Mouse (Mus musculus): ENCODE measurements around the gene Ehmt2. TPM values are rescaled to one million over a fixed set of nuclear protein-coding genes. Genes with fewer than 3 reads are reported as not detected.
A peak's percentile ranks its signal among the peaks of the same experiment; 100 is the strongest.
"Not testable (repeated sequence)": the region's sequence is repeated elsewhere in the genome, so short reads cannot be mapped to it uniquely, and the experiment has no call there.

Gene Ehmt2
- polyA plus RNA-seq, 1 experiment: 356 TPM

DNA sequence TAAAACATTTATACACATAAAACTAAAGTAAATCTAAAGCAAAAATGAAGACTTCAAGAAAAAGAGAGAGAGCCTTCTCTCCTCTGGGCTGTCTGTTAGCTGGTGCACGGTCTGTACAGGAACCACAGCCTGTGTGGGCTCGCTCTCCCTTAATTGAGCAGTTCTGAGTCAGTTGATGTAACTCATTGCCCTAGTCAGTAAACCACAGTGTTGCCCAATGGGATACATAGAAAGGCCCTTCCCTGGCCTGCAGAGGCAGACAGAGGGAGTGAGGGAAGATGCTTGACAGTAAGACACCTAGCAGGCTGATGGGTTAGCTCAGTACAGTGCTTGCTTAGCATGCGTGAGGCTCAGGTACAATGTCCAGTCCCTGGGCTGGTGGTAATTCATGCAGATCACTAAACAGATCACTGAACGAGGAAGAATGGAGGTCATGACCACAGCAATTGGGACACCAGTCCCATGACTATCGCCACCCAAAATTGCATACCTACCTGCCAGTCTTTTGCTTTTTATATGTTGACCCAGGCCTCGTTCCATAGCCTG, 39.8 kb downstream of the Ehmt2 start:
- Histone ChIP-seq H3K36me3 (replicated peaks; ENCODE audit: low read length) (peaks cover 41% of the 10 kb centered on the region), H3K9me3 (no peaks in the 10 kb centered on the region), H3K4me3 (replicated peaks) (peak overlapping the region; percentile 56), H3K4me1 (peaks cover 43% of the 10 kb centered on the region), H3K27me3 (replicated peaks) (no peaks in the 10 kb centered on the region)
- TF ChIP-seq GATA1 (IDR thresholded peaks at IDR 0.05; ENCODE audit: borderline replicate concordance, low read length) (no peak), FLI1 (IDR thresholded peaks at IDR 0.05; ENCODE audit: low read length) (no peak)

DNA sequence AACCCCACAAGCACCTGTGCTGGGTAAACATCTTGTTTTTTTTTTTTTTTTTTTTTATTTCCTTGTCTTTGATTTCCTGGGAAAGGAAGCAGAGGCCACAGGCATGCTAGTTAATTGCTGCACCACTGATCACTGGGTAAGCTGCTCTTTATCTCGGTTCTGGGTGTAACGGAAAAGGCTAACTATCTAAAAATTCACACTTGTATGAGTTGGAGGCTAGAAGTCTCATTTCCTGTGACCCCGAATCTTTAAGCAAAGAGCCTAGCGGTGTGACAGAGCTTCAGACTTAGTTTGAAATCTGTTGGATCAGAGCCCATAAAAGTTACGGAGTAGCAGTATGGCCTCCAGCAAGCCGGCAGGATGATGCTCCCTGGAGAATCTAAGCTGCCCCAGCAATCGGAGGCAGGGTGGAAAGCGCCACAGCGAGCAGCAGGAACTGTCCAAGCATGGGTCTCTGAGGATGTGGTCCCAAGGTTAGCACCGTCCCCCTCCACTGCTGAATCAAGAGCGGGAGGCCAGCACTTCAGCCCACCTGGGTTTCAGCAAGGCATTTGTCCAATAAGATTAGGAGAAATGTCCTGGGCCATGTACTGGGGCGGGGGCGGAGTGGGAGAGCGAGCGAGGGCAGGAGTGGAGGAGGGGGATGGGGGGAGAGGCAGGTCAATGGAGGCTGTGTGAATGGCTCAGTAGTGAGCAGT, 43.2 kb downstream of the Ehmt2 start:
- TF ChIP-seq FLI1 (IDR thresholded peaks at IDR 0.05; ENCODE audit: low read length): no peak
- no peak for TF ChIP-seq GATA1 (IDR thresholded peaks at IDR 0.05; ENCODE audit: borderline replicate concordance, low read length)
- peaks cover 6% of the 10 kb centered on the region for H3K36me3 ChIP-seq (replicated peaks; ENCODE audit: low read length)
- peak overlapping the region; percentile 77 for H3K4me3 ChIP-seq (replicated peaks)

DNA sequence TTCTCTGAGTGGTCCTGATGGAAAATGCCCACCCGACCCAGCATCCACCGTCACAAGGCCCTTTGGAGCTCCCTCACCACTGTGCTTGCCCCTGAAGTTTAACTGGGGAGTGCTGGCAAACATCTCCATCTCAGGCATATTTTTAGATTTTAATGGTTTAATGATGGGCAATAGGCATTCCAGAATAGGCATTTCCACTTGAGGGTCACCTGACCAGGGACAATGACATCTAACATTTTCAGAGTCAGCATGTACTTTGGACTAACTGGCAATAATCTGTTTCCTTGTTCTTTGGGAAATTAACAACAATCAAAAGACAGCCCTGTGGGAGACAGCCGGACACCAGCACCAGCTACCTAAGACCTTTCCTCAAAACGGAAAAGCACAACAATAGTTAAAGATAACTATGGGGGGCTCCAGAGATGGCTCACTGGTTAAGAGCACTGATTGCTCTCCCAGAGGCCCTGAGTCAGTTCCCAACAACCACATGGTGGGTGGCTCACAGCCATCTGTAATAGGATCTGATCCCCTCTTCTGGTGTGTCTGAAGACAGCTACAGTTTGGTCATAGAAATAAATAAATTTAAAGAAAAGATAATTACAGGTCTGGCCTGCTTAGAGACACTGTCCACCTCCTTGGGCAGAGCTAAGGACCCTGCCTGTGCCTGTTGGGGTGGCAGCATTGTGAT, 45.0 kb downstream of the Ehmt2 start:
- TF ChIP-seq FLI1 (IDR thresholded peaks at IDR 0.05; ENCODE audit: low read length) (no peak), GATA1 (IDR thresholded peaks at IDR 0.05; ENCODE audit: borderline replicate concordance, low read length) (no peak)
- no peaks in the 10 kb centered on the region for H3K36me3 ChIP-seq (replicated peaks; ENCODE audit: low read length)
- peaks cover 27% of the 10 kb centered on the region for H3K4me1 ChIP-seq
- H3K27me3 ChIP-seq (replicated peaks): peaks cover 3% of the 10 kb centered on the region
- H3K4me3 ChIP-seq (replicated peaks): no peak overlapping the region
- no peaks in the 10 kb centered on the region for H3K9me3 ChIP-seq

More for the DNA sequence above, 43.2 kb downstream of the Ehmt2 start:
- peaks cover 31% of the 10 kb centered on the region for H3K4me1 ChIP-seq
- H3K9me3 ChIP-seq: no peaks in the 10 kb centered on the region
- H3K27me3 ChIP-seq (replicated peaks): peaks cover 3% of the 10 kb centered on the region

DNA sequence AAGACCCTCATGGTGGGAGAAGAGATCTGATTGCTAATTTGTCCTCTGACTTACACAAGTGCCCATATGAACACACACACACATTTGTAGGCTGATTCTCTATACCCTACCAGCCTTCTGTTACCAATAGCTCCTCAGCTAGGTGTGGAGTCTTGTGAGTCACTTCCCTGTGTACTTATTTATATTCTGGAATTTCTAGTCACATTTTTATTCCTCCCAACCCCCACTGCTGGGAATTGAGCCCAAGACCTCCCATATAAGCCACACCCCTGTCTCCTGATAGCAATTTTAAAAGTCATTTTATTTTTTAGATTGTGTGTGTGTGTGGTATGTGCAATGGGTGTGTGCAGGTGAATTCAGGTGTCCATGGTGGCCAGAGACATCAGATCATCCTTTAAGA, 46.1 kb downstream of the Ehmt2 start:
- Histone ChIP-seq H3K27me3 (replicated peaks) (peaks cover 3% of the 10 kb centered on the region), H3K4me3 (replicated peaks) (no peak overlapping the region), H3K9me3 (no peaks in the 10 kb centered on the region), H3K4me1 (peaks cover 21% of the 10 kb centered on the region), H3K36me3 (replicated peaks; ENCODE audit: low read length) (no peaks in the 10 kb centered on the region)
- TF ChIP-seq FLI1 (IDR thresholded peaks at IDR 0.05; ENCODE audit: low read length) (no peak), GATA1 (IDR thresholded peaks at IDR 0.05; ENCODE audit: borderline replicate concordance, low read length) (no peak)

DNA sequence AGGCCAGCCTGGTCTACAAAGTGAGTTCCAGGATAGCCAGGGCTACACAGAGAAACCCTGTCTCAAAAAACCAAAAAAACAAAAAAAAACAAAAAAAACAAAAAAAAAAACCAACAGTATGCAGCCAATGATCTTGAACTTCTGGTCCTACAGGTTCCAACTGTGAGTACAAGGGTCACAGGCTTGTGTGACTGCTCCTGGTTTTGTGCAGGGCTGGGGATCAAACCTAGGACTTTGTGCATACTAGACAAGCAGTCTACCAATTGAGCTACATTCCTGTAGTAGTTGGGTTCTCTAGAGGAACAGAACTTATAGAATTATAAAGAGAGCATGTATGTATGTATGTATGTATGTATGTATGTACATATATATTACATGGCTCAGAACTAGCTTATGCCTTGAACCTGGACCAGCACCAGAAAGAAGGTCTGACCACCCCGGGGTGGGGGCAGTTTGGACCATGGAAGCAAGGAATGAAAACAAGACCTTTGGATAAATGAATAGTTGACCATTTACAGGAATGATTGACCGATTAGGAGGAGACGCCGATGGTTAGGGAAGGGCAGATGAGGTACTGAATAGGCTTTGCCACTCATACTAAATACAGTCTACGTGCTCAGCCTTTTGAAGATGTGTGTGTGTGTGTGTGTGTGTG, 48.3 kb downstream of the Ehmt2 start:
- Histone ChIP-seq H3K4me1 (peaks cover 18% of the 10 kb centered on the region), H3K9me3 (no peaks in the 10 kb centered on the region), H3K4me3 (replicated peaks) (no peak overlapping the region), H3K36me3 (replicated peaks; ENCODE audit: low read length) (peaks cover 15% of the 10 kb centered on the region), H3K27me3 (replicated peaks) (peaks cover 3% of the 10 kb centered on the region)
- TF ChIP-seq GATA1 (IDR thresholded peaks at IDR 0.05; ENCODE audit: borderline replicate concordance, low read length) (no peak), FLI1 (IDR thresholded peaks at IDR 0.05; ENCODE audit: low read length) (no peak)

DNA sequence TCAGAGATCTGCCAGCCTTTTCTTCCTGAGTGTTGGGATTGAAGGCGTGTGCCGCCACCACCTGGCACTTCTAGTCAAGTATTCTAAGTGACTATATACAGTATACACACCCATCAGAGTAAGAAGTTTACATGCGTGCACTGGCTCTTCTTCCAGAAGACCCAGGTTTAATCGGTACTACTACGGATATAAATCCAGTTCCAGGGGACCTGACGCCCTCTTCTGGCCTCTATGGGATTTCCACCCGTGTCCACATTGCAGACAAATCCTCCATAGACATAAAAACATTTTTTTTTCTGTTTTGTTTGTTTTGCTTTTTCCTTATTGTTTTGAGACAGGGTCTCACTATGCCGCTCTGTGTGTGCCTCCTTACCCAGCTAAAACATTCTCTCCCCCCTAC, 49.3 kb downstream of the Ehmt2 start:
- peaks cover 3% of the 10 kb centered on the region for H3K27me3 ChIP-seq (replicated peaks)
- H3K4me1 ChIP-seq: peaks cover 19% of the 10 kb centered on the region
- no peak overlapping the region for H3K4me3 ChIP-seq (replicated peaks)
- H3K36me3 ChIP-seq (replicated peaks; ENCODE audit: low read length): peaks cover 15% of the 10 kb centered on the region
- no peaks in the 10 kb centered on the region for H3K9me3 ChIP-seq
- TF ChIP-seq FLI1 (IDR thresholded peaks at IDR 0.05; ENCODE audit: low read length): no peak
- TF ChIP-seq GATA1 (IDR thresholded peaks at IDR 0.05; ENCODE audit: borderline replicate concordance, low read length): no peak

DNA sequence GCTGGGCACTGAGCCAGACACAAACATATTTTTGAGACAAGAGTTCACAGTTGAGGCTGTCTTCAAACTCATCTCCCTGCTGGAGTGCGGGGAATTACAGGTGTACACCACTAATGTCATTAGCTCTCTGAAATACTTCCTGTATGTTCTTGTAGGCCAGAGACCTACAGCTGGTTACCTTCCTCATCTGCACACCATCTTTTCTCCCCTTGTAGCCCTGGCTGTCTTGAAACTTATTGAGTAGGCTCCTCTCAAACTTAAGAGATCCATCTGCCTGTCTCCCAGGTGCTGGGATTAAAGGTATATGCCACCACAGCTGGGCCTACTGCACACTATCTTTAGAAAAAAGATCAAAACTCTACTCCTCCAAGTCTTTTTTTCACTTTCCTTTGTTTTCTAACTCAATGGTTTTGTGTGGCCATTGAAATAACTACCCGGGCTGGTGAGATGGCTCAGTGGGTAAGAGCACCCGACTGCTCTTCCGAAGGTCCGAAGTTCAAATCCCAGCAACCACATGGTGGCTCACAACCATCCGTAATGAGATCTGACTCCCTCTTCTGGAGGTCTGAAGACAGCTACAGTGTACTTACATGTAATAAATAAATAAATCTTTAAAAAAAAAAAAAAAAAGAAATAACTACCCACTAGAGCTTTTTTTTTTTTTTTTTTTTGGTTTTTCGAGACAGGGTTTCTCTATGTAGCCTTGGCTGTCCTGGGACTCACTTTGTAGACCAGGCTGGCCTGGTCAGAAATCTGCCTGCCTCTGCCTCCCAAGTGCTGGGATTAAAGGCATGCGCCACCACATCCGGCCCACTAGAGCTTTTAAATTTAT, 50.7 kb downstream of the Ehmt2 start:
- not testable (repeated sequence) for H3K4me3 ChIP-seq (replicated peaks)
- H3K4me1 ChIP-seq: peaks cover 19% of the 10 kb centered on the region

DNA sequence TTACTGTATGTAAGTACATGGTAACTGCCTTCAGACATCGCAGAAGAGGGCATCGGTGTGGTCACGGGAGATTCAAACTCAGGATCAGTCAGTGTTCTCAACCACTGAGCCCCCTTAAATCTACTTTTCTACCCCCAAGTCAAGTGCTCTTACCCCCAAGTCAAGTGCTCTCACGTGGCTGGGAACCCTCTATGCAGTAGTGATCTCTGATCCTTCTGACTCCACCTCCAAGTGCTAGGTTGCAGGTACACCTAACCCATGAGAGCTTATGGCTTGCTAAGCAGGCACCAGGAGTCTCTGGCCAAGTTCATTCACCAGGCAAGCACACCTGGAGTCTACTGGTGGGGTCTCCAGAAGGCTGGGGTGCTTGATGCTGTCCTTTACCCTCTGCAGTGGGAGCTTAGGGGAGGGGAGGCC, 51.3 kb downstream of the Ehmt2 start:
- Histone ChIP-seq H3K27me3 (replicated peaks) (peaks cover 3% of the 10 kb centered on the region), H3K9me3 (no peaks in the 10 kb centered on the region), H3K36me3 (replicated peaks; ENCODE audit: low read length) (peaks cover 15% of the 10 kb centered on the region), H3K4me1 (peaks cover 19% of the 10 kb centered on the region), H3K4me3 (replicated peaks) (no peak overlapping the region)
- TF ChIP-seq FLI1 (IDR thresholded peaks at IDR 0.05; ENCODE audit: low read length) (no peak), GATA1 (IDR thresholded peaks at IDR 0.05; ENCODE audit: borderline replicate concordance, low read length) (no peak)

More for the DNA sequence above, 50.7 kb downstream of the Ehmt2 start:
- H3K9me3 ChIP-seq; H3K27me3 ChIP-seq (replicated peaks): not testable (repeated sequence)
- peaks cover 15% of the 10 kb centered on the region for H3K36me3 ChIP-seq (replicated peaks; ENCODE audit: low read length)

Measured in megakaryocyte, embryonic 14.5 days (primary cell).